Mouse (Mus musculus): Measurements from ENCODE around the gene Muc1. TPM values are rescaled to one million over a fixed set of nuclear protein-coding genes. Genes with fewer than 3 reads are reported as not detected.

Gene Muc1
- polyA plus RNA-seq, 1 experiment from 2014 or later, result 0.16 TPM

DNA sequence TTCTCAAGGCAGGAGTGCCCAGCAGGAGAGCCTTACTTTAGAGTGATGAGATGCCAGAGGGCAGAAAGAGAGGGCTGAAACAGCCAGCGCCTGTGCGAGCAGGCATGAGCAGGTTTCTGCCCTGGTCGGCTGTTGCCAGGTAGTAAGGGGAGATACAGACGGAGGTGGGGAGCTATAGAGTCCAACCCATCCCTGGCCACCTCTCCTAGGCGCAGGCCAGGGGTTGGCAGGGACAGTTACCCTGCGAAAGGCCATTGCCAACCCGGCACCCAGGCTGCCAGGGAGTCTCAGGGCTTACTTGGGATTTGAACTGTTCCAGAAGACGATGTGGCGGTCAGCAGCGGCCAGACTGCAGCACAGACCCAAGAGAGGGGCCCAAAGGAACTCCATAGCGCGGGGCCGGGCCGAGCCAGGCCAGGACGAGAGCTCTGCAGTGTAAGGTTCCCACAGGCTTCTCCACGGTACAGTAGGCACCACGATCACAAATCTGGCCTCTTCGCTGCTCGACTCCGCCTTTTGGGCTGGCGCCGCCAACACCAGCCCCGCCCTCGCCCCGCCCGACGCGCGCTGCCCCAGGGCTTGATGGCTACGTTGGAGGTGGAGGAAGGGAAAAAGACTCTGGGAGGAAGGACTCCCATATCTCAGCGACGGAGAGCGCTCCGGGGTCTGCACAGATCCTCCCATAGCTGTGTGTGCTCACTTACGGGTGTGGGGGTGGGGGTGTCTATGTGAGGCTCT lies 50.5 kb downstream of the Muc1 start:
- peak; percentile 74 for ATAC-seq (ENCODE audit: insufficient number of reproducible peaks, insufficient read depth, low FRiP score, low read depth)
- peaks cover 24 to 39% of the 10 kb centered on the region in 2 experiments for H3K4me1 ChIP-seq (ENCODE audit: control insufficient read depth in 2 of 2, insufficient read depth in 2 of 2, low read length in 2 of 2)
- no peaks in the 10 kb centered on the region for H3K9me3 ChIP-seq (ENCODE audit: control insufficient read depth, low read length)
- H3K4me2 ChIP-seq (ENCODE audit: low read length), result peak overlapping the region; percentile 97
- peak overlapping the region; percentile 75 to 87 for H3K27ac ChIP-seq (replicated peaks in 1 of 2; ENCODE audit: control insufficient read depth in 1 of 2, insufficient read depth in 1 of 2, low read depth in 2 of 2, low read length in 2 of 2)
- H3K36me3 ChIP-seq (ENCODE audit: control insufficient read depth, insufficient read depth, low read length), result peaks cover 17% of the 10 kb centered on the region
- under 1% methylated on average over 35 of the region's 35 CpGs for WGBS
- no peaks in the 10 kb centered on the region for H3K27me3 ChIP-seq (ENCODE audit: control insufficient read depth, insufficient read depth, low read length)
- H3K9ac ChIP-seq (ENCODE audit: low read length), result peak overlapping the region; percentile 86
- peak overlapping the region; percentile 63 to 65 for H3K4me3 ChIP-seq (ENCODE audit: control insufficient read depth in 1 of 2, insufficient read depth in 1 of 2, low read depth in 1 of 2, low read length in 2 of 2)

DNA sequence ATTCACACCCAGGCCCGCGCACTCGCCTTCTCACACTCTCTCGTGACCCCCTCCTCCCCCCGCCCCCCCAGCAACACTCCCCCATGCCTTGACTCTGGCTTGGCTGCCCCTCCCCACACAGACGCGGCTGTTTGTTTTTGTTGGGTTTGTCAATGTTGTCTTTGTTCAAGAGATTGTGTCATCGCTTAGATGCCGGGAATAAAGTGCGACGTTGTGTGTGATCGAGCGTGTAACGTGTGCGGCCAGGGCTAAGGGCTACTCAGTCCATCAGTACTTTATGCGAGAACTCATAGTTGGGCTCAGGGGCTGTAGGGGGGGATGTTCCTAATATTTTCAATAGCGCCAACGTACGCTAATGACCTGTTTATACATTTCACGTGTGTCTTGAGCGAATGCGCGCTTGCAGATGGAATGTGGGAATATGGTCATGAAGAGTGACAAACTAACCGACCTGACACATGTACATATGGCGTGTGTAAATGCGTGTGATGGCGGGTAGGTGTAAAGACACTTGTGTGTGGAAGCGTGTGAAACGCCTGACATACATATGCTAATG lies 51.3 kb downstream of the Muc1 start:
- Histone ChIP-seq H3K27ac (replicated peaks in 1 of 2; ENCODE audit: control insufficient read depth in 1 of 2, insufficient read depth in 1 of 2, low read depth in 2 of 2, low read length in 2 of 2) (peak overlapping the region; percentile 74 to 87), H3K4me1 (ENCODE audit: control insufficient read depth in 2 of 2, insufficient read depth in 2 of 2, low read length in 2 of 2) (peaks cover 24 to 39% of the 10 kb centered on the region in 2 experiments), H3K36me3 (ENCODE audit: control insufficient read depth, insufficient read depth, low read length) (peaks cover 12% of the 10 kb centered on the region), H3K9ac (ENCODE audit: low read length) (peak overlapping the region; percentile 86), H3K4me2 (ENCODE audit: low read length) (peak overlapping the region; percentile 97), H3K9me3 (ENCODE audit: control insufficient read depth, low read length) (no peaks in the 10 kb centered on the region), H3K27me3 (ENCODE audit: control insufficient read depth, insufficient read depth, low read length) (no peaks in the 10 kb centered on the region), H3K4me3 (ENCODE audit: control insufficient read depth in 1 of 2, insufficient read depth in 1 of 2, low read depth in 1 of 2, low read length in 2 of 2) (peak overlapping the region; percentile 63 to 65)
- 0 out of 2 replicates have a peak, but pooled peaks have one; percentile 3 for ATAC-seq (ENCODE audit: insufficient number of reproducible peaks, insufficient read depth, low FRiP score, low read depth)
- under 1% methylated on average over 29 of the region's 29 CpGs for WGBS

DNA sequence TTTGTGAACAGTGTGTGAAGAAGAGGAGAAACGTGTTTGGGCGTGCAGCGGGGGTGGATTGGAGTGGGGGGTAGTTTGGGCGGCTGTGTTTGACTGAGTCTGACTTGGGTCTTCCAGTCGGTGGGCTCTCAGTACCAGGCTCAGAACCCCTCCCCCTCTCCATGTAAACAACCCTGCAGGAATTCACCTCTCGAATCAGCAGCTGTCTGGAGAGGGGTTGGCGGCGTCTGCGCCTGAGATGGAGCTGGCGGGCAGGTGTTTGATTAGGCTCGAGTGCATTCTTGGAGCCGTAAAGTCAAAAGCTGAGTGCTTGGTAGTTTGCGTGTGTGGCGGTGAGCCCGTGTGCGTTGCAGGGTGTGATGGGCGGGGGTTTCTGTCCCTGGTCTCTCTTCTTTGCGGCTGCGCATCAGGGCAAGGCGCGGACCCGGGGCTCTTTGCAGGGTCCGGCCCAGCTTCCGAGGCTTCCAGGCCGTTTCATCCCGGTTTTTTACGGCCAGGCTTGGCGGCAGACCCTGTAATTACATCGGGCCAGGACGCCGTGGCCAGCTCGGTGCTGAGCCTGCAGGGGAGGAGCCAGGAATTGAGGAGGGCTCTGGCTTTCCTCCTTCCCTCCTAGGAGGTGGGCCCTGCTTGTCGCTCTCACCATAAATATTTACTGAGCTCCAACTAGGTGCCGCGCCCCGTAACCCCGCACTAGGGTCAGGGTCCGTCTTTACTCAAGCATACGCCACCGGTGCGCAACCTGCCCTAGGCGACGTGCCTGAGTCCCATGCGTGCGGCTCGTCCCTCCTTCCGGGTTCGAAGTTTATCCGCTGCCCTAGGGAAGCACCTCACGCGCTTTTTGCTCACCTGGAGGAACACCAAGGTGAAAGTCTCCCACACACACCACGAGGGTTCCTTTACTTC lies 52.0 kb downstream of the Muc1 start, which contains the start of gene Efna1:
Efna1 (minus strand) TSS at position 537 of the 906 bp plus-strand sequence.
- peak within 1 kb of the TSS; percentile 63 to 65 for H3K4me3 ChIP-seq (ENCODE audit: control insufficient read depth in 1 of 2, insufficient read depth in 1 of 2, low read depth in 1 of 2, low read length in 2 of 2)
- H3K27ac ChIP-seq (replicated peaks in 1 of 2; ENCODE audit: control insufficient read depth in 1 of 2, insufficient read depth in 1 of 2, low read depth in 2 of 2, low read length in 2 of 2), result peak within 1 kb of the TSS in 1 of 2 experiments; percentile 87; a peak in 2 of 4 replicates
- no peaks in the 10 kb centered on the region for H3K27me3 ChIP-seq (ENCODE audit: control insufficient read depth, insufficient read depth, low read length)
- peaks cover 24 to 39% of the 10 kb centered on the region in 2 experiments for H3K4me1 ChIP-seq (ENCODE audit: control insufficient read depth in 2 of 2, insufficient read depth in 2 of 2, low read length in 2 of 2)
- under 1% methylated on average over 52 of the region's 52 CpGs for WGBS
- no peaks in the 10 kb centered on the region for H3K9me3 ChIP-seq (ENCODE audit: control insufficient read depth, low read length)
- H3K36me3 ChIP-seq (ENCODE audit: control insufficient read depth, insufficient read depth, low read length), result peaks cover 5% of the 10 kb centered on the region
- 0 out of 2 replicates have a peak, but pooled peaks have one; percentile 8 for ATAC-seq (ENCODE audit: insufficient number of reproducible peaks, insufficient read depth, low FRiP score, low read depth)
- peak within 1 kb of the TSS; percentile 97 for H3K4me2 ChIP-seq (ENCODE audit: low read length)
- H3K9ac ChIP-seq (ENCODE audit: low read length), result peak within 1 kb of the TSS; percentile 86

DNA sequence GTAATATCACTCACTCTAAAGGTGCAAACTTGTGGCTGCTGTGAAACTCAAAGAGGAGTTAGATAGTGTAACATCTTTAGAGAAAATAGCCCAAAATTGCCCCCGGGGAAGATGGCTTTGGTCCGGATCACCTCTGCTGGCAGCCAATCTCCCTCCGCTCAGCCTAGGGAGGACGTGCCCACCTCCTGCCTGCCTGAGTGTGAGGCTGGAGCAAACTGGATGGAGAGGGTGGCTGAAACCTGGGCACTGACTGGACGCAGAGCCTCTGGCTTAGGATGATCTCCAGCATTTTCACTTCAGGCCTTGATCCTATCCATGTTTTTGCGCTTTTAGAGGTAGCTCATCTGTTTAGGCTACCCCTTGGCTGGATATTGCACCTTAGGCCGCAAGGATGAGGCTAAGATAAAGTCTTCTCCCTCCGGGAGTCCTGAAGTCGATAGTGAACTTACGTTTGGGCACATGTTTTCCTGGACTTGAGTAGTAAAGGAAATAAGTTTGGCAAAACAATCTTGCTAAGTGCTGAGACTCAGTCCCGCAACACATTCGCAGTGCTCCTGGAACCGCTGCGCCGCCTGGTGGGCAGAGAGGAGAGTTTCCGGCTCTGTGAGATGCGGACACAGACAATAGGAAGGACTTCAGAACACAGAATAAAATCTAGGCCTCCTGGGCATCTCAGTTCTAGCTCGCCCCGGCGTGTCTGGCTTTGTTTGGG lies 52.9 kb downstream of the Muc1 start:
- peak overlapping the region; percentile 86 for H3K9ac ChIP-seq (ENCODE audit: low read length)

DNA sequence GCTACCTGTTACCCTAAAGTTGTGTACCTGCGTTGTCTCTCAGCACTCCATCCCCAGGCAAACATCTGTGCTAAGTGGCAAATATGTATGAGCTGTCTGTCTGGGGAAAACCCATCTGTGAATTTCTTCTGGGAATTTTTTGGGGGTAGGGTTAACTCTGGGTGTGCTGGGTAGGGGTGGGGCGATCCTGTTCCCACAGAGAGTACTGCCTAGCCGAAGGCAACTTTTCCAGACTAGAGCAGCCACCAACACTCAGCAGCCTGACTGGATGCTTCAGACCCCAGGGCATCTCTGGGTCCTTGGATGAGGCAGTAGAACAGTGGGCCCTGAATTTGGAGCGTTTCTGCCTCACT lies 53.4 kb downstream of the Muc1 start:
- H3K9me3 ChIP-seq (ENCODE audit: control insufficient read depth, low read length), result no peaks in the 10 kb centered on the region
- no peak for ATAC-seq (ENCODE audit: insufficient number of reproducible peaks, insufficient read depth, low FRiP score, low read depth)
- H3K27ac ChIP-seq (replicated peaks in 1 of 2; ENCODE audit: control insufficient read depth in 1 of 2, insufficient read depth in 1 of 2, low read depth in 2 of 2, low read length in 2 of 2), result no peak overlapping the region
- no peak overlapping the region for H3K4me3 ChIP-seq (ENCODE audit: control insufficient read depth in 1 of 2, insufficient read depth in 1 of 2, low read depth in 1 of 2, low read length in 2 of 2)
- no peak overlapping the region for H3K9ac ChIP-seq (ENCODE audit: low read length)
- peaks cover 17 to 31% of the 10 kb centered on the region in 2 experiments for H3K4me1 ChIP-seq (ENCODE audit: control insufficient read depth in 2 of 2, insufficient read depth in 2 of 2, low read length in 2 of 2)
- no peaks in the 10 kb centered on the region for H3K27me3 ChIP-seq (ENCODE audit: control insufficient read depth, insufficient read depth, low read length)
- no peaks in the 10 kb centered on the region for H3K36me3 ChIP-seq (ENCODE audit: control insufficient read depth, insufficient read depth, low read length)
- 26% methylated on average over 4 of the region's 4 CpGs for WGBS
- H3K4me2 ChIP-seq (ENCODE audit: low read length), result no peak overlapping the region

More for the DNA sequence above, 52.9 kb downstream of the Muc1 start:
- 13% methylated on average over 20 of the region's 20 CpGs for WGBS
- Histone ChIP-seq H3K4me3 (ENCODE audit: control insufficient read depth in 1 of 2, insufficient read depth in 1 of 2, low read depth in 1 of 2, low read length in 2 of 2) (peak overlapping the region; percentile 63 to 65; a peak in 3 of 4 replicates), H3K4me2 (ENCODE audit: low read length) (peak overlapping the region; percentile 97), H3K27me3 (ENCODE audit: control insufficient read depth, insufficient read depth, low read length) (no peaks in the 10 kb centered on the region), H3K4me1 (ENCODE audit: control insufficient read depth in 2 of 2, insufficient read depth in 2 of 2, low read length in 2 of 2) (peaks cover 22 to 36% of the 10 kb centered on the region in 2 experiments), H3K9me3 (ENCODE audit: control insufficient read depth, low read length) (no peaks in the 10 kb centered on the region), H3K27ac (replicated peaks in 1 of 2; ENCODE audit: control insufficient read depth in 1 of 2, insufficient read depth in 1 of 2, low read depth in 2 of 2, low read length in 2 of 2) (0 out of 4 replicates have a peak overlapping the region, but pooled peaks of 1 of the 2 experiments have one; percentile 61), H3K36me3 (ENCODE audit: control insufficient read depth, insufficient read depth, low read length) (no peaks in the 10 kb centered on the region)
- no peak for ATAC-seq (ENCODE audit: insufficient number of reproducible peaks, insufficient read depth, low FRiP score, low read depth)

All from heart, embryonic 14.5 days (tissue).